Mouse (Mus musculus): ENCODE data around the gene Gm21119.

Gene Gm21119

DNA sequence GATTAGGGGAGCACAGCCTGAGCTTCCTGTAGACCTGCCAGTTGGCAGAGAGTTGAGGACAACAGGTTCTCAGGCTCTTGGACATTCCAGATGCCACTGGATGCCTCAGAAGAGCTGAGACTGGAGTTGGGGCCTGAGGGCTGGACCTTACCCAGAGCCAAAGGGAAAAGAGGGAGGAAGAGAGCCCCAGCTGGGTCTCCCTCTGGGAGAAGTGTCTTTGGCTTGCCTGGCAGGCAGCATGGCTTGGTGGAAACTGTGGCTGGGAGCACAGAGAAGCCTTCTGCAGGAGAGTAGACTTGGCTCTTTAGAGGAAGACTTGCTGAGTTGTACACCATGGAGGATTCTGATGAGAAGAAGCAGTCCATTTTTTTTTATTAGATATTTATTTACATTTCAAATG, 38.3 kb downstream of the Gm21119 start:
- DNase-seq (ENCODE audit: low spot score in 2 of 2): peak; percentile 39 to 80

- peak in 1 of 2 experiments; percentile 13 for DNase-seq (ENCODE audit: low spot score in 2 of 2)
Observed at GRCm38 (mm10) chr8:20678418-20678817, 63.7 kb downstream of the Gm21119 start.

Measured in spleen, postnatal 4 days (tissue).